Mouse (Mus musculus) urinary bladder, postnatal 25 days (tissue): ENCODE data around the gene Ip6k3.

Experiments
- DNase-seq: peaks from one replicate; pipeline ENCODE4 v3.0.0; 2022; ENCODE audit warnings: low spot score

Gene Ip6k3

DNA sequence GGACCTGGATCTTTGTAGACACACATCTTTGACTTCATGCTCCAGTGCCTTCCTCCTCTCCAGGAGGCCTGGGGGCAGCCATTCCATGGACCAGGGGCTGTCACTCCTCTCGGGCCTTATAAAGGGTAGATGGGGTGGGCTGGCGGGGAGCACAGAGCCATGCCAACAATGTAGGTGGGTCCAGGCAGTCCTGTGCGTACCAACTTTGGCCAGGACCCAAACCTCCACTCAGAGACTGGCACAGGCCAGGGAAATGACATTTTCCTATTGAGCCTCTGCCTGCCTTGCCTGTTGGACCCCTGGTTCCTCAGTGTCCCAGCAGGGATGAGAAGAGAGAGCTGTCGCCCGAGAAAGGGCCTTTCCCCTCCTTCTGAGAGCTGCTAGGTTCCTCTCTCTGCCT is 14.8 kb upstream of the Ip6k3 start:
- no peak for DNase-seq

DNA sequence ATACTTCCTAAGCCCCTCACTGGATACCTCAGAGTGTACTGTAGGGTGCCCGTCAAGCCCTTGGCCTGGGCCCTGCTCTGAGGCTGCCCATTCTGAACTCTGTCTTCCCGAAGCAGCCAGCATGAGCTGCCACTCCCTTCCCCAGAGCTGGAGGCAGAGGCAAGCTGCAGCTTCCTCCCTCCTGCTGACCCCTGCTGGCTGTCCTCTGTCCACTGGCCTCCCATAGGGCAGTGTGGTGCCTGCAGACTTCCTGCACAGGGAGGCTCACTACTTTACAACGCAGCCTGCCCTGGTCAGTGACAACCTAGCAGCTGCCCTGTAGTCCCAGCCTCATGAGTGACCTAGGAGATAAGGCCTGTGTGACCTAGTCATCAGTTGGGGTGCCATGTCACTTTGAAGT is 14.1 kb upstream of the Ip6k3 start:
- DNase-seq, result no peak

DNA sequence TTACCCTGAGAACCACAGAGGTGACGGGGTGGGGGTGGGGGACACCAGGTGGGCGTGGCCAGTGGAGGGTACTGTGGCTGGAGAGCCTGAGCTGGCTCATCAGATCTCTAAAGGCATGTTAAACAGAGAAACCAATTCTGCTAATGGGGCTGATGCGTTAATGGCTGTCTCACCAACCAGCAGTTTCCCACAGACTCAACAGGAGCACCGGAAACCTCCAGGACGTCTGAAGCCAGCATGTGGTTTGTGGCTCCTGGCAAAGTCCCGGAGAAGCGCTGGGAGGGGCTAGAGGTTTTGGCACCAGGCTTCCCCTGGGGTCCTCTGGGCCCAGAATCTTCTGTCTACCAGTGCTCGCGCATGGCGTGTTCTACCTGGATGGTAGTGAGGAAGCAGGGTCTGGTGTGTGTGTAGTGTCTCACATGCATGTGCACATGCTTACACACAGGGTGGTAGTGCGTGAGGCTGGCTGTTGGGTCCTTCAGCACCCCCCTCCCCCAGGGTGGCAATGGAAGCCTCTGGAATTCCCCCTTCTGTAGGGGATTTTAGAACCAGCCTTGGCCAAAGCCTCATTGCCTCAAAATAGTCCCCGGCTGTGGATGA is 12.2 kb upstream of the Ip6k3 start:
- DNase-seq, result no peak

DNA sequence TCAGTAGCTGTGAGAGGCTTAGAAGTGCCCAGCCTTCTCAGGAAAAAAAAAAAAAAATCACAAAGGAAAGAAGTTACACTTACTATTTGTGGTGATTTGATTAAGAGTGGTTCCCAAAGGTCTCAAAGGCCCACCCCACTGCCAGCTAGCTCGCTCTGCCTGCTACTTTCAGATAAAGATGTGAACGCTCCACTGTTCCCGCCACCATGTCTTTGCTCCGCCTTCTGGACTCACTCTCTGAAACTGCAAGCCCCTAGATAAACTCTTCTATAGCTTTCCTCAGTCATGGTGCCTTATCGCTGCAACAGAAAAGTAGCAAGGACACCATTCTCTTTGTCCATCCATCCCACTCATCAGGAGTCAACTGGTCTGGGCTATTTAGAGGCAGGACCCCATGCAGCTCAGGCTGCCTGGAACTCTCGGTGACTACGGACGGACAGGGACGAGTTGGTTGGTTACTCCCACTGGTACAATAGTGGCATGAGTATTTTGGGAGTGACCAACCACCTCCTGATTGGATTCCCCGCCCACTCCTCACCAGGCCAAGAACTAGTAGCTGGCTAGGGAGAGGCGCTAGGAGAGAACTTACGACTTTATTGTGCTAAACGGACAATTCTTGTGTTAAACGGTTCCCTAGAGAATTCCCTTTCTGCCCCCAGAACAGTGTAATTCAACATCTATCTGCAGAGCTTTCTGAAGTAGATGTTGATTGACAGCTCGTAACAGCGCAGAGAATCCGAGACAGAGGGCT is 11.0 kb upstream of the Ip6k3 start:
- no peak for DNase-seq

DNA sequence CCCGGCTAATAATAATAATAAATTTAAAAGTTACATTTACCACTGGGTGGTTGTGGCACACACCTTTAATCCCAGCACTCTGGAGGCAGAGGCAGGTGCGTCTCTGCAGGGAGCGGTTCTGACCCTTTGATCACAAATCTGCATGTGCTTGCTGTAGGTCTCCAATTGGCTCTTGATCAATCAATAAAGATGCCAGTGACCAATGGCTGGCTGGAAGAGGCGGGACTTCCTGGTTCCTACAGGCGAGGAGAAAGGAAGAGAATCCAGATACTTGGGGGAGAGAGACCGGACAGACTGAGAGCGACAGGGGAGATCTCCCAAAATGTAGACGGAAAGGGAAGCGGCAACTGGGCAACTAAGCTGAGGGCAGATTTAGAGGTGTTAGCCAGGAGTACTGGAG is 10.4 kb upstream of the Ip6k3 start:
- DNase-seq, result no peak

DNA sequence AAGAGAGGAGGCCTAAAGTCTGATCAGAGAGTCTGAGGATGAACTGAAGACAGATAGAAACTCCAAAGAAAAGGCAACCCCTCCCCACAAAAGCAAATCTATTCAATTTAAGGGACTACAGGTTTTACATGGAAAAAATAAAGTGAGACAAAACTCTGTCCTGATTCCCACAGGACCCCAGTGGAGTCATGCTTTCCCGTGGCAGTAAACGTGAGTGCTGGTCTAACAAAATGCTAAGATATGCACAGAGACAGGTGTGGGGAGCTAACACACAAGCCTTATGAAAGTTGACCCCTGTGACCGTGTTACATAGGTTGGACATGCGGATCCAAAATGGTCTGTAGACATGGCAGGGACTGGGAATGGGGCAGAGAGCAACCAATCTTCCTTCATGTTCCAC is 9.2 kb upstream of the Ip6k3 start:
- DNase-seq, result no peak

GRCm38 (mm10) chr17:27176287-27176686 is 8.7 kb upstream of the Ip6k3 start:
- no peak for DNase-seq

DNA sequence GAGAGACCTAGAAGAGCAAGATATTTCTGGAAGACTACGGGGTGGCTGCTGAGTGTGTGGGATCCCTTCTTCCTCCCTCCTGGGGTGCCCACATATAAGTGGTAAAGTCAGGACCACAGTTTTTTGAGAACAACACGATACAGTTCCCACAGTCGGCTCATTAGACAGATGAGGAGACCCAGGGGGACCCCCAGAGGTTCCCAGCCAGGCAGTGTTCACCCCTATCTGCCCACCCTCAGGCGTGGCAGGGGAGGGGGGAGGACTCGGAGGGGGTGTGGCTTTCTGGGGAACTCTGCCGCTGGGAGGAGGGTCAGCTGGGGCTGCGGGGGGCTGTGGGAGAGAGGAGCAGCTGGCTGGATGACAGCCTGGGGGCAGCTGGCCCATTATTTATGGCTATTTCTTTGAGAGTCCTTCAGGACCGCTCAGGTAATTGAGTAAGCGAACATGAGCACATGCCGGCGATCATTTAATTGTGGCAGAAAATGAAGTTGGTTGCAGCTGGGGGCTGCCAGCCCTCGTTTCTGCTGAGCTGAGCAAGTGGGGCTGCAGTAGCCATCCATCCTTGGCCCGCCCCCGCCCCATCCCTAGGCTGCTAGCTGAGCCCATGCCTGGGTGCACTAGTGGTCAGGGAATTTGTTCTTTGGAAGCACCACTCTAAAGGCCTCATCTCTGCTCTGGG is 7.7 kb upstream of the Ip6k3 start:
- DNase-seq, result no peak

- no peak for DNase-seq
Measured at GRCm38 (mm10) chr17:27173715-27174114, 6.1 kb upstream of the Ip6k3 start.

DNA sequence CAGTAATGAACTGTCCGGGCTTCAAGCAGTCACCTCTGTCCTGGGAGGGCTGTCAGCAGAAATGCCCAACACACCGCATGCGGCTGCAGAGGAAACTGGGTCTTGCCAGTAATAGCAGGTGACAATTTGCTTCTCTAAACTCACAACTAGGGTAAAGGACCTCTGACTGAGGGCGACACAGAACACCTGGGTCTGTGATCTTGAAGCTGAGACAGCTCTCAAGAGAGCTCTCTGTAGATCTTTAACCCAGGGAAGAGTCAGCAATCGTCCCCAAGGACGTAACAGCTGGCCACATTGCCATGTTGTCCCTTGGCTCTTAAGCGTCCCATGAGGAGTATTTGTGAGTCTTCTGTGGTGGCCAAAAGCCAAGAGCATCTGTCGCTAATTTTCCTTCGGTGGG is 4.9 kb upstream of the Ip6k3 start:
- DNase-seq, result no peak

- DNase-seq, result no peak
Measured at GRCm38 (mm10) chr17:27171121-27171520, 3.5 kb upstream of the Ip6k3 start.

DNA sequence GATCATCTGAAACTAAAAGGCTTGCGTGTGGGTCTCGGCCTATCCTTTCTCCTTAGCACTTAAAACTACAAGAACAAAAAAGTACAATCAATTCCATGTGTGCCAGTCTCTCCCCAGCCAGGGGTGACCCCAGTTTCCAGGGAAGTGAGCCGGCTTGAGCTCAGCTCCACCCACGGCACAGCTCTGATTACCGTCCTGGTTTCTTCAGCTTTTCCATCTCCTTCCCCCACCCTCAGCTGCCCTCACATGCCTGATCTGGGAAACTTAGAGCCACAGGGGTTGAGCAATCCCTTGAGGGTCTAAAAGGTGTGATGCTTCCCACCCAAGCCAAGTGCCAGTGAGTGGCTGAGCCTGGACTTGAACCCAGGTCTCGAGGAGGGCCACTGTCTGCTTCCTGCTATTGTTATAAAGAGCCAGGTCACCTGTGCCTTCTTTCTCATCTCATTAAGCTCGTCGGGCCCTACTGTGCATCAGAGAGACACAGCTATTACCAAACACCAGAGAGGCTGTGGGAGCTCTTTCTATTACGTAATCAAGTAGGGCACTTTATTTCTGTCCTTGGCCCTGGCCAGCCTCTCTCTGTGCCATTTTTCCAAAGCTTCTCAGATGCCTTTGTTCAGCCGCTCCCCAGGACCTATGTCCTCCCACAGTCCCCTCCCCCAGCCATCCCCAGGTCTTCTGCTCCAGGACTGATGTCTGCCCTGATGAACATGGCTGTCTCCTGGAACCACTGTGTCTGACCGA is 2.5 kb upstream of the Ip6k3 start:
- no peak for DNase-seq

DNA sequence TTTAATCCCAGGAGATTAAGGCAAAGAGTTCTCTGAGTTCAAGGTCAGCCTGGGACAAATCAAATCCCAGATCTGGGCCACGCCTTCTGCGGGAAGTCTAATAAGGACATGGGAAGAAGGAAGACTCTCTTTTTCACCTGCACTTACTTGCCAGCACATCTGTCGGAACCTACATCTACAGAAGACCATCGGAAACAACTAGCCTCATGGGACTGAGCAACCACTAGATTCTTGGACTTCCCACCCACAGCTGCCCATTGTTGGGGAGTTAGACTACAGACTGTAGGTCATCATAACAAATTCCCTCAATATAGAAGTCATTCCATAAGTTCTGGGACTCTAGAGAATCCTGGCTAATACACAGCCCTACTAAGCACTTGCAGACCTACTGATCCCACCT is 974 bp upstream of the Ip6k3 start:
- DNase-seq, result no peak

DNA sequence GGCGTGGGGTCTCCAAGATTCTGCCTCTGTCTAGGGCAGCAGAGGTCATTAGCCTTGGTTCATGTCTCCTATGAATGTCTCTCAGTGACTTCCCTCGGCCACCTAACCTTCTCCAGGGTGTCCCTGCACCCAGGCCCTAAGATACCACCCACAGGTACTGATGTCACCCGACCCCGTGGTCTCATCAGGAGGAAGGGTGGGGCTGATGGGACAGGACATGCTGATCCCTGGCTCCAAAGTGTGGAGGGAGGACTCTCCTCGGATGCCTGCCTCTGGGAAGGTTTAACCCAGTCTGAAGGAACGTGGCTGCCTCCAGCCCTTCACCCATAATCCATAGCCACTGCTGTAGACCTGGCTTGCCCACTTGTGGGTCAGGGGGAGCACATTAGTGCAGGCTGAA is 694 bp downstream of the Ip6k3 start:
- no peak for DNase-seq

DNA sequence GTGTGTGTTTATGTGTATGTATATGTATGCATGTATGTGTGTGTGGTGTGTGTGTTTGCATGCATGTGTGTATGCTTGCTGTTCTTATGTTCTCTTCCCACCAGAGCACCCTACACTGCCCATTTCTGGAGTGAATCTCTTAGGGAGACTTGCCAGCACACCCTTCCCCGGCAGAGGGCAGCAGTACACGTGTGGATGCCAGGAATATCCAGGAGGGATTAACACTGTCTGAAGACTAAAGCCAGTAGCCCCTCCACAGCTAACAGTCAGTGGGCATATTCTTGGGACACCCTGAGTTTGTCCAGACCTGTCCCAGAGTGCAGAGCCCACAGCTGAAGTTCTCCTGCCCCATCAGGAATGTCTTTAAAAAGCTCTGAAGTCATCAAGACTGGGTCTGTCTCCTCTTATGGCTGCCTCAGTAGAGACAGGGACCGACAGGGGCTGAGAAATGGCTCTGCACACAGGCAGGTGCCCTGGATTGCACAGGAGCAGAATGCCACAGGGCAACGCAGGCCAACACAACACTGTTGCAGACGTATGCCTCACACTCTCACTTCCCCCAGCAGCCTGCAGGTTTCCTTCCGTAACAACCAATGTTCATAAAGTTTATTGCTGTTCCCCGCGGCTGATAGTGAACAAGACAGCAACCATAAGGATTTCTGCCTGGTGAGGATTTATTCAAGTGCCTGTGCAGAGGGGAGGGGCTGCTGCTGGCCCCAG is 2.4 kb downstream of the Ip6k3 start:
- peak; percentile 36 for DNase-seq

DNA sequence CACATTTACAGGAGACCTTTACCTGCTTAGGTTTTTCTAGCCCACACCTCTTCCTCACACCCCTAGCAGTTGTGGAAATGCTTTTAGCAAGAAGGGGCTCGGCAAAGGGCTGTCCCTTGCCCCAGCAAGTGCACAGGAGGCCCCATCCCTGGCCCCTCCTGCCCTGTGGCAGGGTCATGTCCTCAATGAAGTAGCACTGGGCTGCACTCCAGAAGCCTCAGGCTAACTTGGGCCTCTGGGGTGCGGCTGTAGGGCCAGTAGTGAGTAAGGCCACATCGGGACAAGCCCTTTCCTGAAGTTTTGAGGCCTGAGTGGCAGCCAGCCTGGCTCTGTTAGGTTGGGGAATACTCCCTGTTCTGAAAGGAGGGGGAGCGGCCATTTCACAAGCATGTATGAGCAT is 6.7 kb downstream of the Ip6k3 start:
- no peak for DNase-seq

GRCm38 (mm10) chr17:27159169-27159568 is 8.4 kb downstream of the Ip6k3 start:
- DNase-seq, result no peak

DNA sequence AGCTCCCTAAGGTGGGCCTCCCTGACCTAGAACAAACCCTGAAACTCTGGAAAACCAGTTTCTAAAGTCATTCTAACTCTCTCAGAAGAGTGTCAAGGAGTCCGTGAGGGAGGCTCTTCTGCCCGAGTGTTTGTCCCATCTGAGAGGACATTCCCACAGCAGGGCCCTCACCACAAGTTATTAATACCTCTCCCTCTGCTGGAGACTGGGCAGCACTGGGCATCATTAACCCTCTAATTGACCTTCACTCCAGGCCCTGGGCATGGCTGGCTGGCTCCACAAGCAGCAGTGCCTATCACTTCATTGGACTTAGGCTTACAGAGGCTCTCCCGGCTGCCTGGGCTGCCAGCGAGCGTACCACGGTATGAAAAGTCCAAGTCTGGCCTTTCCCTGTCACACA is 9.2 kb downstream of the Ip6k3 start:
- DNase-seq, result no peak

GRCm38 (mm10) chr17:27155752-27156151 is 11.8 kb downstream of the Ip6k3 start:
- no peak for DNase-seq

- no peak for DNase-seq
Measured at GRCm38 (mm10) chr17:27154881-27155280, 12.7 kb downstream of the Ip6k3 start.

DNA sequence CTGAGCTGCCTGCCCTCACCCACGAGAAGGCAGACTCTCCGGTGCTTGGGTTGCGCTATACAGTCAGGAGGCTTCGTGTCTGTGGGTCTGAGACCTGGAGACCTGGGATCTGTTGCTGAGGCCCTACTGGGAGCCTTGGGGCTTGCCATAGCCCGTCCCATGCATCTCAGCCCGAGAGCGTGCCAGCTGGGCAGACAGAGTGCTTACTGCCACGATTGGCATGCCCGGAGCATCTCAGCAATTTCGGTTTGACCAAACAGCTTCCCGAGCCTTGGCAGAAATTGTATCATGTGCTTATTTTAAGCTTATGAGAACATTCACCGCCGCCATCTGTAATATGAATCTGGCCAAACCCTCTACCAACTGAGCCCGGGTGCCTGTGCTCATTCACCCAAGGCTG is 13.3 kb downstream of the Ip6k3 start:
- no peak for DNase-seq

- DNase-seq, result peak; percentile 36
Measured at GRCm38 (mm10) chr17:27153773-27154193, 13.8 kb downstream of the Ip6k3 start.
